Mouse (Mus musculus): Measurements from ENCODE around the gene Nab2.

Gene Nab2

DNA sequence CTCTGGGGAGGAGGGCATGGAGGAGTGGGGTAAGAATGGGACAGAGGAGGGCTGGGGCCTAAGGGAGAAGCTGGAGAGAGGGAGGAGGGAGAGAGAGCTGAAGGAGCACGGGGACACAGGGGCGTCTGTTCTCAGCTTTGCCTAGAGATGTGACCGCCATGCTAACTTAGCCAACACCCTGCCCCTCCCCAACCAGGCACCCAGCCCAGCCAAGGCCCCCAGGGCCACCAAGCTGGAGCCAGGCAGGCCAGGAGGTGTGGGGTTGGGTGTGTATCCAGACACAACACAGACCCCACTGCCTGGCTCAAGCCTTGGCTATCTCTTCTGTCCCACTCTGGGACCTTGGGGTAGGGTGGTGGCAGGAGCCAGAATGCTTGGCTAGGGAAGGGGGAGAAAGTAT is 52.8 kb downstream of the Nab2 start:
- no peak for DNase-seq (ENCODE audit: low spot score)

DNA sequence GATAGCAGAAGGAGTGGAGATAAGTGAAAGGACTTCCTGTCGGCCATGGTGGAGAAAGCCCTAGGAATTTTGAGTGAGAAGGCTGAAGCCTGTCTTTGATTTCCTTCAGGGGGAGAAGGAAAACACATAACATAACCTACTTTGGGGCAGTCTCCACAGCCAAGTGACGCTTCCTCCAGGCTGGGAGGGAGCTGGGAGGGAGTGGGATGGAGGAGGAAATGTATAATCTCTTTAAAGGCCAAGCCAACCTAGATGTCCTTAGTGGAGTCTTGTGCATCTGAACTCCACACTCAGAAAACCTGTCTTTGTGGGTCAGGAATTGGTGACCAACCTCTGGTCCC is 53.4 kb downstream of the Nab2 start:
- no peak for DNase-seq (ENCODE audit: low spot score)

DNA sequence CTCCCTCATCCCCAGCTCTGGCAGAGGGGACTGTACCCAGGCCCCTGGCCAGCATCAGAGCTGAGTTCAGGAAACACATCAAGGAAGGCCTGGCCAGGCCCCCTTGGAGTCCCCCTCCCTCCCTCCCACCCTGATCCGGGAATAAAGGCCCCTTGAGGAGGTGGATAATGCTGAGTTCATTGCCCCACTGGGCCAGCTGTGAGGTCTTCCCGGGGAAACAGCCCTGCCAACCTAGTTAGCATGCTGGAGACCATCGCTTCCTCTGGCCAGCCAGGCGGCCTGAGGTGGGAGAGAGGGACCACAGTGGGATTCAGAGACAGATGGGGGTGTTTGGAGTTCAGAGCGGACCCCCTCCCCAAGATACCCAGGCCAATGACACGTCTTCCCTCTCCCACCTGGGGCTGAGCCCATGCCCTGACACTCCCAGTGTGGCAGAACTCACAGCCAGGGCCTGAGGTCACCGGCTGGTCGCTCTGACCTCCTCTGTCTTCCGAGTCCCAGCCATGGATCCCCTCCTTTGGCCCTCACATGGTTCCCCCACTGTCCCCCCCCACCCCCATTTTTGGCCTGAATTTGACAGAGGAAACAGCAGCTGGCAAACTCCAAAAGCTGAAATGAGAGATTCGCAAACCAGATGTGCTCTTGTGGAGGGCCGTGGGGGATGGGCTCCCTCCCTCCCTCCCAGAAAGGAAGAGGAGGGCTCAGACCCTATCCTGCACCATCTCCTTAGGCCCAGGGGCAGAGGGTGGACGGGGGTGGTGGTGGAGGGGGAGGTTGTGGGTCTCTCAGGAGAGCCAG is 53.9 kb downstream of the Nab2 start:
- no peak for DNase-seq (ENCODE audit: low spot score)

DNA sequence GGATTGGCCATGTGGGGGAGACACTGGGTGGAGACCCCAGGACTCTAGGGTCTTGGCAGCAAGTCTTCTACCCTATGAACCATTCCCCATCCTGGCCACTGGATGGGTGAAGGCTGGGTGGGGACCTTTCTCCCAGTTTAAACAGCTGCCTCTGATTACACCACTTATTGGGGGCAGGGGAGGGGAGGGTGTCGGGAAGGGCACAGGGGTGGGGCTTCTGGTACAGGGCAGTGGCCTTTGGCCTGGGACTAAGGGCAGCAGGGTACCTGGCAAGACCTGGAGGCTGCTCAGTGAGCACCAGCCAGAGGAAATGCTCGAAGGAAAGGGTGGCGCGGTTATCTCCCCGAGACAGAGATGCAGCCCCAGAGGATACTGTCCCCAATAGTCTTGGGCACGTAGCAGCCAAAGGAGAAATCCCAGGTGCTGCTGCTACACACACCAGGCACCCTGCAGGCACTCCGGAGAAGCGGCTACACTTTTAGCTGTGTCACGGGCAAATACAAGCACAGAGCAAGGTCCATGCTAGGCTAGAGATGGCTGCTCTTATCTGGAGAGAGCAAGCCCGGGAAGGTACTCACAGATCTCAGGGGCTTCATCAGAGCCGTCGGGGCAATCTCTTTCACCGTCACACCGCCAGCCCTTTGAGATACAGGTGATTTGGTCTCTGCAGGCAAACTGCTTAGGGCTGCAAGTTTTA is 56.1 kb downstream of the Nab2 start:
- no peak for DNase-seq (ENCODE audit: low spot score)
